Mouse (Mus musculus): Measurements from ENCODE around the gene Rbm47.

DNA sequence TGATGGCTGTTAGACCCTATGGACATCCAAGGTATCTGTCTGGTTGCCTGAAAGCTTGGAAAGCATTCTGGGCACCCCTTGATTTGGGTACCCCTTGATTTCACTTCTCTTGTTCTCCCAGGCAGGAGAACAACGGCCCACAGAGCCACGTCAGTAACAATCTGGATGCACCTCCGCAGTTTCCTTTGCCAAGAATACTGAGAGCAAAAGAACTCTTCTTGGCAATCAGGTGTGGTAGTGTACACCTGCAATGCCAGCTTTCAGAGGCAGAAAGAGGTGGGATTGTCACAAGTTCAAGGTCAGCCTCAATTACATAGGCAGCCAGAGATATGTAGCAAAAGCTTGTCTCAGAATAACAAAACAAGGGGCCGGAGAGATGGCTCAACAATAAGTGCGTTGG lies 98.7 kb downstream of the Rbm47 start:
- TF ChIP-seq EP300 (optimal IDR thresholded peaks at IDR 0.05) (no peak), CTCF (IDR thresholded peaks at IDR 0.05; ENCODE audit: low read depth) (no peak)

Data from stomach, postnatal 0 days (tissue).